Mouse (Mus musculus) urinary bladder, postnatal 0 days (tissue): ENCODE results near the gene Sf3b1. TPM values are rescaled to one million over a fixed set of nuclear protein-coding genes. Genes with fewer than 3 reads are reported as not detected.

Source experiments
- polyA plus RNA-seq: library from polyadenylated mRNA; unstranded; fragments of >200 nt; fragmentation: Nextera tagmentation; extraction: Ambion mirVana; gene quantifications from 2 replicates; pipeline ENCODE4 v1.2.1, GENCODE M21; 2015

The Sf3b1 gene
- 145 and 175 TPM in 2 replicates for polyA plus RNA-seq

GRCm38 (mm10) chr1:55027253-55027801, at the start of gene Sf3b1:
Gene Sf3b1, minus strand, starts transcription at chr1:55027481.

GRCm38 (mm10) chr1:55052355-55052953, 25.2 kb upstream of the Sf3b1 start, which contains the start of gene Coq10b:
Gene Coq10b, plus strand, starts transcription at chr1:55052770.

Other genes with a start within 250 kb of the Sf3b1 start
- gene Ankrd44, start 101.1 kb downstream of the Sf3b1 start, polyA plus RNA-seq = 6.2 and 6.6 TPM in 2 replicates
- gene Coq10b, start 25.3 kb upstream of the Sf3b1 start, polyA plus RNA-seq = 46.7 and 59.4 TPM in 2 replicates
- gene Hspe1, start 60.7 kb upstream of the Sf3b1 start, polyA plus RNA-seq = 190 and 226 TPM in 2 replicates
- 129 and 143 TPM in 2 replicates for gene Hspd1, start 60.8 kb upstream of the Sf3b1 start, polyA plus RNA-seq
- 102 and 135 TPM in 2 replicates for gene Mob4, start 103.8 kb upstream of the Sf3b1 start, polyA plus RNA-seq
- 4.4 and 5.0 TPM in 2 replicates for gene Rftn2, start 199.3 kb upstream of the Sf3b1 start, polyA plus RNA-seq
- gene Mars2, start 209.7 kb upstream of the Sf3b1 start, polyA plus RNA-seq = 1.4 and 1.7 TPM in 2 replicates